Mouse (Mus musculus) E14TG2a.4 (cell line): Measurements from ENCODE around the gene Wsb2.

Experiments
- CTCF ChIP-seq: conservative IDR thresholded peaks from 2 replicates; pipeline ENCODE4 v1.5.1; 2014; ENCODE audit warnings: low read length
- POU5F1 ChIP-seq: IDR thresholded peaks from 2 replicates; pipeline ENCODE4 v1.6.1; 2014; ENCODE audit warnings: low read length, borderline replicate concordance

DNA sequence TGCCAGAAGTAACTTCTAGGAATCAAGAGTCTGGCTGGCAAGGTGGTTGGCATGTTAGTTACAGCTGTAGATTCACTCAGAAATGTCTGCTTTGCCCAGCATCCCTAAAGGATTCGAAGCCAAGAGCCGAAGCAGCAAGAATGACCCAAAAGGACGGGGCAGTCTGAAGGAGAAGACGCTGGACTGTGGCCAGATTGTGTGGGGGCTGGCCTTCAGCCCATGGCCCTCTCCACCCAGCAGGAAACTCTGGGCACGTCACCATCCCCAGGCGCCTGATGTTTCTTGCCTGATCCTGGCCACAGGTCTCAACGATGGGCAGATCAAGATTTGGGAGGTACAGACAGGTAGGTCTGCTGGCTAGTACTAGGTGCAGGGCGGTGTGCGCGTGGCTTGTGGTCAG is 13.5 kb downstream of the Wsb2 start:
- TF ChIP-seq CTCF, result no peak
- TF ChIP-seq POU5F1, result no peak
